Mouse (Mus musculus) embryonic facial prominence, embryonic 10.5 days (tissue): ENCODE results near the gene Agpat4. TPM values are rescaled to one million over a fixed set of nuclear protein-coding genes. Genes with fewer than 3 reads are reported as not detected.

Experiments used
- DNase-seq: peaks from one replicate; pipeline ENCODE4 v3.0.0-alpha.2; 2017; ENCODE audit warnings: low spot score
- H3K27ac ChIP-seq: fragments of 300-500 bp; sonication (generic); replicated peaks from 2 replicates; pipeline ENCODE4 v1.5.1; 2016; ENCODE audit warnings: mild to moderate bottlenecking
- H3K27me3 ChIP-seq: fragments of 300-500 bp; sonication (generic); replicated peaks from 2 replicates; pipeline ENCODE4 v1.6.1; 2016; ENCODE audit warnings: low read depth, mild to moderate bottlenecking; ENCODE audit not compliant: poor library complexity, severe bottlenecking
- H3K36me3 ChIP-seq: fragments of 300-500 bp; sonication (generic); replicated peaks from 2 replicates; pipeline ENCODE4 v1.6.1; 2016; ENCODE audit warnings: mild to moderate bottlenecking, moderate library complexity
- H3K4me1 ChIP-seq: fragments of 300-500 bp; sonication (generic); 2 replicates; pipeline ENCODE4 v1.6.1; 2016
- H3K4me3 ChIP-seq: fragments of 300-500 bp; sonication (generic); 2 replicates; pipeline ENCODE4 v1.5.1; 2016; ENCODE audit warnings: mild to moderate bottlenecking, moderate library complexity
- H3K9me3 ChIP-seq: fragments of 300-500 bp; sonication (generic); 2 replicates; pipeline ENCODE4 v1.6.1; 2016; ENCODE audit warnings: mild to moderate bottlenecking
- WGBS: fragments of 180-500 bp; shearing (Covaris S2); methylation state at CpG from one replicate; pipeline ENCODE4 v1.1.7; 2016; 5-methylcytosine and 5-hydroxymethylcytosine counted together
- polyA plus RNA-seq: library from polyadenylated mRNA; unstranded; fragments of >200 nt; fragmentation: Nextera tagmentation; extraction: Ambion mirVana; gene quantifications from 2 replicates; pipeline ENCODE4 v1.2.1, GENCODE M21; 2016

The Agpat4 gene
- polyA plus RNA-seq, 1 experiment from 2014 or later, result 41.3 TPM

DNA sequence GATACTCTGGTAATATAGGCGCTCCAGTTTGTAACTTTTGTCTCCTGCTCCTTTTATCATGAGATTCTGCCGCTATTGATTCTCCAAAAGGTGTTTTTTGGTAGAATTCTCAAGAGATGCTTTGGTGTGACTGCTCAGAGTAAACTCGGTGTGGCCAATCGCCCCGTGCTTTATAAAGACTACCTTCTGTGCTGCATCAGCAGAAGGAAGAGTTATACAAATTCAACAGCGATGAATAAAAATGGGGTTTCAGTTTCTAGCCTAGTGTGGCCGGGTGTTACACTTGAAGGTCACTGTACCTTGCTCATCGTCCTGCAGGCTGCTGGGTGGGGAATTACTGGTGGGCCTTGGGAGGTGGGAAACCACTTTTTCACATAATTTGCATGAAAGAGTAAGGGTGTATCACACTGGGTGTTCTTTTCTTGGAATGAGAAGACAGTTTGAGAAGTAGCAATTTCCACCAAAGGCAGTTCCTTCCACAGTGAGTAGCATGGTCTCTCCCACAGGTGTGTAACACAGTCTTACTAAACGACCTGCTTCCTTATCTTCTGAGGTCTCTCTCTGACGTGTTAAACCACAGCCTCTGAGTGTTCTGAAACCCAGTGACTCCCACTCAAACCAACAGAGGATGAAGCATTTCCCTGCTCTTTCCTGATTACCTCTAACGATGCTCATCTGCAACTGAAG, 46.6 kb downstream of the Agpat4 start:
- no peak for DNase-seq
- no peaks in the 10 kb centered on the region for H3K27me3 ChIP-seq
- no peaks in the 10 kb centered on the region for H3K9me3 ChIP-seq
- 91% methylated on average over 11 of the region's 11 CpGs for WGBS
- H3K27ac ChIP-seq, result no peak overlapping the region
- H3K4me1 ChIP-seq, result peaks cover 31% of the 10 kb centered on the region
- H3K4me3 ChIP-seq, result no peak overlapping the region
- peaks cover 41% of the 10 kb centered on the region for H3K36me3 ChIP-seq

- DNase-seq, result no peak
- Histone ChIP-seq H3K36me3 (peaks cover 36% of the 10 kb centered on the region), H3K9me3 (no peaks in the 10 kb centered on the region), H3K27me3 (no peaks in the 10 kb centered on the region), H3K4me3 (no peak overlapping the region), H3K4me1 (peaks cover 36% of the 10 kb centered on the region), H3K27ac (no peak overlapping the region)
- WGBS, result 95% methylated on average over 9 of the region's 9 CpGs
These were observed 47.2 kb downstream of the Agpat4 start for GRCm38 (mm10) chr17:12165701-12166100.

GRCm38 (mm10) chr17:12168536-12168935, 50.0 kb downstream of the Agpat4 start:
- H3K9me3 ChIP-seq, result no peaks in the 10 kb centered on the region
- DNase-seq, result no peak
- peaks cover 35% of the 10 kb centered on the region for H3K4me1 ChIP-seq
- no peaks in the 10 kb centered on the region for H3K27me3 ChIP-seq
- peaks cover 22% of the 10 kb centered on the region for H3K36me3 ChIP-seq
- 68% methylated on average over 10 of the region's 10 CpGs for WGBS
- 0 out of 2 replicates have a peak overlapping the region, but pooled peaks have one; percentile 10 for H3K27ac ChIP-seq
- no peak overlapping the region for H3K4me3 ChIP-seq

DNA sequence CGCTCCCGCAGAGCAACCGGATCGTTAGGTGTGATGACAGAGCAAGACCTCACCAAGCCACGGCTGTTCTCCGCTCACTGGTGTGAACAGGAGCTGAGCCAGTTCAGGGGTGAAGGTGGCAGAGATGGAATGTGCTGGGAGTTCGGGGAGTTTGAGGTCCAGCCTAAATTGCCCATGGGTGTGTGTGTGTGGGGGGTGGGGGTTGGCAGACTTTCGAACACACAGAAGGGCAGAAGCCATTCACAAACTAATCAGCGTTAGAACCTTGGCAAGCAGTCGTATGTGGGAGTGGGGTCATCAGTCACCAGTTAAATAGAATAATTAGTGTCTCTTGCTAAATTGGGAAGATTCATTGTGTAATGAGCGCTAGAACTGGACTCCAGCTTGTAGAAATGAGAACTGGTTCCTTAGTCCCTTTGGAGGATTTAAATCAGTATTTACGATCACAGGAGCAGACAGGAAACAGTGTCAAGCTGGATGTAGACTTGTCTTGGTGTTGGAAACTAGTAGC, 50.9 kb downstream of the Agpat4 start:
- Histone ChIP-seq H3K4me3 (no peak overlapping the region), H3K36me3 (peaks cover 29% of the 10 kb centered on the region), H3K27me3 (no peaks in the 10 kb centered on the region), H3K9me3 (no peaks in the 10 kb centered on the region), H3K4me1 (peaks cover 34% of the 10 kb centered on the region), H3K27ac (no peak overlapping the region)
- 86% methylated on average over 12 of the region's 12 CpGs for WGBS
- no peak for DNase-seq

- no peak for DNase-seq
- Histone ChIP-seq H3K9me3 (no peaks in the 10 kb centered on the region), H3K27ac (no peak overlapping the region), H3K4me1 (peaks cover 34% of the 10 kb centered on the region), H3K4me3 (no peak overlapping the region), H3K27me3 (no peaks in the 10 kb centered on the region), H3K36me3 (peaks cover 33% of the 10 kb centered on the region)
- WGBS, result 69% methylated on average over 7 of the region's 7 CpGs
These were observed 52.4 kb downstream of the Agpat4 start for GRCm38 (mm10) chr17:12170791-12171497.

DNA sequence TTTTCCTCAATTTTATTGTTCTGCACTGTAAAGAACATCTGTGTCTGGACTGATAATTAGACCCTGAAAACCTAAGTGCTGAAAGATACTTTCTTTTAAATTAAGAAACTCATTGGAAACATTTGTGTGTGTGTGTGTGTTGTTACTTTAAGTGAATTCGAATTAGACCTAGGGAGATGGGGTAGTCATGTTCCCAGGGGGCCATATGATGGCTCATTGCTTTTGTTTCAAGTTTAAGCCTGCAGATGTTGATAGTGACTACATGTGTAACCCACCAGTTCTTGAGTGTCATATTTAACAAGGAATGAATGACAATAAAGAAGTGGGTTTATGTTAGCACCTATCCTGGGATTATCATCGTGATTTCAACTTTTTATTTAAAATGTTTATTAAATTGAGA, 53.2 kb downstream of the Agpat4 start:
- Histone ChIP-seq H3K4me1 (peaks cover 34% of the 10 kb centered on the region), H3K9me3 (peaks cover 3% of the 10 kb centered on the region; the same call in 1 of the 2 replicates), H3K4me3 (no peak overlapping the region), H3K27ac (no peak overlapping the region), H3K36me3 (peaks cover 33% of the 10 kb centered on the region), H3K27me3 (no peaks in the 10 kb centered on the region)
- DNase-seq, result no peak
- 90% methylated on average over 2 of the region's 2 CpGs for WGBS

GRCm38 (mm10) chr17:12174221-12174620, 55.7 kb downstream of the Agpat4 start:
- peaks cover 21% of the 10 kb centered on the region for H3K4me1 ChIP-seq
- no peaks in the 10 kb centered on the region for H3K27me3 ChIP-seq
- H3K27ac ChIP-seq, result no peak overlapping the region
- peaks cover 11% of the 10 kb centered on the region; the same call in 1 of the 2 replicates for H3K9me3 ChIP-seq
- WGBS, result 94% methylated on average over 5 of the region's 5 CpGs
- H3K36me3 ChIP-seq, result peaks cover 50% of the 10 kb centered on the region
- no peak overlapping the region for H3K4me3 ChIP-seq
- no peak for DNase-seq

DNA sequence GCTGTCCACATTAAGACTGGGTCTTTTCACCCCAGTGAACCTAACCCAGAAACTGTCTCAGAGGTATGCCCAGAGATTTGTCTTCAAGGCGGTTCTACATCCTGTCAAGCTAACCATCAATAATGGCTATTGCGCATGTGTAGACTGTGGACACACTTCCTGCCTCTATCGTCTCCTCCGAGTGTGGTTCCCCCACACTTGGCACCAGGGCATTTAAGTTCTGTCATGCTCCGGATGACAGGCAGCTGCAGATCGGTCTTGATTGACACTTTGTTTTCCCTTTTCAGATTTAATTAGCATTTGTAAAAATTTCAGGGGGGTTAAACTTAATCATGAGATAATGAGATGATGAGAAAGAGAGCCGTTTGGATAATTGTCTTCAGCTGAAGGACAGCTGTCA, 56.4 kb downstream of the Agpat4 start:
- H3K27me3 ChIP-seq, result no peaks in the 10 kb centered on the region
- peaks cover 11% of the 10 kb centered on the region; the same call in 1 of the 2 replicates for H3K9me3 ChIP-seq
- H3K4me3 ChIP-seq, result no peak overlapping the region
- H3K4me1 ChIP-seq, result peaks cover 14% of the 10 kb centered on the region
- H3K36me3 ChIP-seq, result peaks cover 57% of the 10 kb centered on the region
- 77% methylated on average over 7 of the region's 7 CpGs for WGBS
- DNase-seq, result no peak
- no peak overlapping the region for H3K27ac ChIP-seq

GRCm38 (mm10) chr17:12175626-12176025, 57.1 kb downstream of the Agpat4 start:
- peaks cover 7% of the 10 kb centered on the region for H3K4me1 ChIP-seq
- no peak overlapping the region for H3K4me3 ChIP-seq
- no peak overlapping the region for H3K27ac ChIP-seq
- WGBS, result 81% methylated on average over 4 of the region's 4 CpGs
- peaks cover 11% of the 10 kb centered on the region; the same call in 1 of the 2 replicates for H3K9me3 ChIP-seq
- no peaks in the 10 kb centered on the region for H3K27me3 ChIP-seq
- DNase-seq, result no peak
- peaks cover 64% of the 10 kb centered on the region for H3K36me3 ChIP-seq

DNA sequence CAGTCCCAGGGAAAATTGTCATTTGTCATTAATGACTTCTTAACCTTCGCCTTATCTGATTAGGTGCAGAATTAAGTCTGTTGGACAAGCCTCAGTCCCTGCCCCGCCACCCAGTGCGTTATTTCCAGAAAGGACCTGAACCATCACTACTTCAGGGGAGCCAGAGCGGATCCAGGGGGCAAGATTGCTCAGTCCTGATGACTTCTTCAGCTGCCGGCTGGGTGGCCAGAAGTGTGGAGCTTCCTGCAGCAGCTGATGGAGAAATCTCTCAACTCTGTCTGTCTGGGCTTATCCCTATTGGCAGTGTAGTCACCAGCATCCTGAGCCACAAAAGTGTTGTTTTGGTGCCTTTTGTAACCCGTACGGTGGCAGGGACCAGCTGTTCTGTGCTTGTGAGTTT, 60.8 kb downstream of the Agpat4 start:
- Histone ChIP-seq H3K4me3 (no peak overlapping the region), H3K4me1 (peaks cover 3% of the 10 kb centered on the region; the same call in 1 of the 2 replicates), H3K36me3 (peaks cover 60% of the 10 kb centered on the region), H3K9me3 (peaks cover 11% of the 10 kb centered on the region; the same call in 1 of the 2 replicates), H3K27me3 (no peaks in the 10 kb centered on the region), H3K27ac (no peak overlapping the region)
- DNase-seq, result no peak
- WGBS, result 90% methylated on average over 7 of the region's 7 CpGs

DNA sequence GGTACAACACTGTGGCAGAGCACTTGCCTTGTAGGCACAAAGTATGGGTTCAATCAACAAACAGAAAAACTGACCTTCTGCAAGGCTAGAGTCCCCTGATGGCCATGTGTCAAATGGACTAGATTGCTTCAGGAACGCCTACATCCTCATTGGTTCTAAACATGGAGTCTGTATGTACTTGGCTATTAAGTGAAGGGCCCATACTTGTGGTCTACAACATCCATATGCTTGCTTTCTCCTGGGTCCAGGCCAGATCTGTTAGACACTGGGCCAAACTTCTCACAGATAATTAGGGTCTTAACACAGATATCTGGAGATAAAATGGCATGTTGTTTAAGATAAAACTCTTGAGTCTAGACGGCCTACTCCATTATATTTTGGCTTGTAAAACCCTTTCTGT, 61.3 kb downstream of the Agpat4 start:
- peaks cover 4% of the 10 kb centered on the region; the same call in 1 of the 2 replicates for H3K4me1 ChIP-seq
- WGBS, result 89% methylated on average over 2 of the region's 2 CpGs
- no peak overlapping the region for H3K4me3 ChIP-seq
- no peak overlapping the region for H3K27ac ChIP-seq
- H3K36me3 ChIP-seq, result peaks cover 55% of the 10 kb centered on the region
- no peaks in the 10 kb centered on the region for H3K27me3 ChIP-seq
- DNase-seq, result no peak
- H3K9me3 ChIP-seq, result peaks cover 11% of the 10 kb centered on the region; the same call in 1 of the 2 replicates

DNA sequence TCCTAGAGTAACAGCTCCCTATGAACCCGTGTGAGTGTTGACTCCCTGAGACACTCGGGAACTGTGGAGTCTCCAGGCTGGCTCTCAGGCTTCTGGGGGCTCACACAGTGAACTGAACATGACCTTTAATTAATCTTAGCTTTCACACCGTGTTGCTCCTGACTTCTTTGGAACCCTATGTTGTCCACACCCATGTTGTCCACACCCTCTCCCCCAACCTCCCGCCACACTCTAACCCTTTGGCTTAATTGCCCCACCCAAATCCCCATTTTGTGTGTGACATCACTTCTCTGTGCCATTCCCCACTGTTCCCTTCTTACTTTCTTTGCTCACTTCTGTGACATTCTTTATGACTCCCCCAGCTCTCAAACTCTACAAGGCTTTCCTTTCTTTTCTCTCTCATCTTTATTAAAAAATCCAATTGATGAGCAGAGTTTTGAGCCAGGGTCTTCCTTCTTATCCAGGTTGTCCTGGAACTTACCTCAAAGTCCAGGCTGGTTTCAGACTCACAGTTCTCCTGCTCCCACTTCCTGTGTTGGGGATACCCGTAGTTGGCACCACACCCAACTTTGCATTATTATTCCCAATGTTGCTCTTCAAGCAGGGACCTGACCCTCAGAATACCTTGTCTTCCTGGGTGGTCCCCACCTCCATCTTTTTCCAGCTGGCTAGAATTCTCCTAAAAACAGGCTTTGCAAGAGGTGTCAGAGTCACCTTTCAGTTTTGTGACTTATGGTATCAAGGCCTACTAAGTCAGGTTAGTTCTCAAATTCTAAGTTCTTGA, 64.4 kb downstream of the Agpat4 start:
- no peak overlapping the region for H3K4me3 ChIP-seq
- H3K27me3 ChIP-seq, result no peaks in the 10 kb centered on the region
- DNase-seq, result no peak
- 85% methylated on average over 5 of the region's 5 CpGs for WGBS
- peaks cover 15% of the 10 kb centered on the region for H3K4me1 ChIP-seq
- peaks cover 31% of the 10 kb centered on the region for H3K36me3 ChIP-seq
- no peaks in the 10 kb centered on the region for H3K9me3 ChIP-seq
- H3K27ac ChIP-seq, result no peak overlapping the region; the same call in 1 of the 2 replicates
